Mouse (Mus musculus) G1E (cell line): ENCODE measurements at regions not wholly inside any gene's neighbourhood (a gene's known extent, or its start where the extent isn't known, plus 50 kb on each side); places are given as distances from the start of the nearest gene placed in this dataset.

Source experiments
- CTCF ChIP-seq: IDR thresholded peaks from 2 replicates; pipeline ENCODE4 v1.5.1; 2012; ENCODE audit warnings: low read depth, low read length, inconsistent platforms, mixed read lengths
- GATA1 ChIP-seq: IDR thresholded peaks from 2 replicates; pipeline ENCODE4 v1.6.1; 2012; ENCODE audit warnings: borderline replicate concordance, low read length, inconsistent platforms, mixed read lengths
- GATA2 ChIP-seq: IDR thresholded peaks from 2 replicates; pipeline ENCODE4 v1.6.1; 2012; ENCODE audit warnings: low read depth, low read length, inconsistent platforms, borderline replicate concordance
- POLR2AphosphoS5 ChIP-seq: IDR thresholded peaks from 2 replicates; pipeline ENCODE4 v1.6.1; 2012; ENCODE audit warnings: low read depth, low read length, inconsistent platforms; ENCODE audit not compliant: insufficient replicate concordance
- TAL1 ChIP-seq: conservative IDR thresholded peaks from 2 replicates; pipeline ENCODE4 v1.6.1; 2012; ENCODE audit warnings: low read depth, low read length, inconsistent platforms, mixed read lengths

- TF ChIP-seq CTCF (no peak), TAL1 (no peak), GATA1 (no peak), POLR2AphosphoS5 (no peak), GATA2 (no peak)
Observed at GRCm38 (mm10) chr11:109081957-109082356, 62.2 kb downstream of the E030025P04Rik start.
